Mouse (Mus musculus) ES-Bruce4 (cell line): ENCODE results near the gene Gzmm.

Source experiments
- CTCF ChIP-seq: IDR thresholded peaks from one replicate; pipeline ENCODE4 v1.8.1; 2011; ENCODE audit warnings: low read depth, low read length
- POLR2A ChIP-seq: IDR thresholded peaks from one replicate; pipeline ENCODE4 v1.8.1; 2011; ENCODE audit warnings: low read length; ENCODE audit not compliant: insufficient read depth

GRCm38 (mm10) chr10:79688720-79689119 lies at the start of gene Gzmm:
- TF ChIP-seq POLR2A = no peak
- TF ChIP-seq CTCF = no peak
